Mouse (Mus musculus): ENCODE measurements around the gene Mt3. TPM values are rescaled to one million over a fixed set of nuclear protein-coding genes. Genes with fewer than 3 reads are reported as not detected.

Mt3 gene
- polyA plus RNA-seq, 1 experiment from 2014 or later = not detected

GRCm38 (mm10) chr8:94194591-94195223, 42.3 kb downstream of the Mt3 start:
- in situ Hi-C loops (cut with MboI; ENCODE audit: low pct_unique_long_range_greater_than_20kb) = no loop called here
- TF ChIP-seq CTCF (IDR thresholded peaks at IDR 0.05) = no peak
- no peak for ATAC-seq
- CTCF ChIA-PET = interaction anchor here (1.1 to 2.7 kb wide), 2 partner anchors 11 to 28 kb away, joined by 3 to 15 read pairs; no protein-coding TSS in a partner anchor
- no peaks in the 10 kb centered on the region for H3K27me3 ChIP-seq
- POLR2A ChIA-PET = interaction anchor here (1.2 to 1.6 kb wide), 2 partner anchors 16 to 23 kb away, joined by 4 read pairs; partner anchors contain the start of gene Mt1
- no peak for DNase-seq (ENCODE audit: low read depth, low spot score)

- TF ChIP-seq CTCF (IDR thresholded peaks at IDR 0.05) = peak; percentile 85
- ChIA-PET CTCF (interaction anchor here (0.7 to 3.7 kb wide), 22 partner anchors 9 to 607 kb away, joined by 3 to 69 read pairs (median 7); partner anchors contain the start of genes Bbs2, Mt1 and Nup93), POLR2A (interaction anchor here (0.6 to 0.8 kb wide), 2 partner anchors 38 to 101 kb away, joined by 3 to 6 read pairs; partner anchors contain the start of gene Bbs2)
- in situ Hi-C loops (cut with MboI; ENCODE audit: low pct_unique_long_range_greater_than_20kb) = no loop called here
- ATAC-seq = peak; percentile 57
- no peak for DNase-seq (ENCODE audit: low read depth, low spot score)
- H3K27me3 ChIP-seq = no peaks in the 10 kb centered on the region
These were observed 46.9 kb downstream of the Mt3 start for GRCm38 (mm10) chr8:94199202-94199869.

Other genes starting within 250 kb of the Mt3 start
- gene Amfr, start 139.8 kb upstream of the Mt3 start, polyA plus RNA-seq (2021) = 203 TPM
- 59.9 TPM for gene Nudt21, start 115.6 kb upstream of the Mt3 start, polyA plus RNA-seq (2021)
- 13.4 TPM for gene Ogfod1, start 115.4 kb upstream of the Mt3 start, polyA plus RNA-seq (2021)
- gene Bbs2, start 53.7 kb upstream of the Mt3 start, polyA plus RNA-seq (2021) = 28.0 TPM
- gene Mt4, start 15.4 kb upstream of the Mt3 start, polyA plus RNA-seq (2021) = not detected
- 92.3 TPM for gene Mt2, start 20.1 kb downstream of the Mt3 start, polyA plus RNA-seq (2021)
- 131 TPM for gene Mt1, start 26.5 kb downstream of the Mt3 start, polyA plus RNA-seq (2021)
- gene Nup93, start 62.0 kb downstream of the Mt3 start, polyA plus RNA-seq (2021) = 54.0 TPM
- 0.23 TPM for gene Slc12a3, start 176.6 kb downstream of the Mt3 start, polyA plus RNA-seq (2021)
- 77.7 TPM for gene Herpud1, start 233.8 kb downstream of the Mt3 start, polyA plus RNA-seq (2021)